Mouse (Mus musculus): ENCODE measurements around the gene Cyba.

- TF ChIP-seq CTCF (IDR thresholded peaks at IDR 0.05): no peak
- no peak for TF ChIP-seq EP300 (IDR thresholded peaks at IDR 0.05; ENCODE audit: insufficient read depth, low read depth, low read length)
- no peak for TF ChIP-seq POLR2A (IDR thresholded peaks at IDR 0.05; ENCODE audit: insufficient read depth, low read depth, low read length)
Observed at GRCm38 (mm10) chr8:122473911-122474421, 41.2 kb upstream of the Cyba start.
